ENCODE assay signal across 1 mouse cellular context in genomic region chr4:107210483-107211097, GRCm38 (mm10).
TF ChIP-seq lines count a peak whose summit lies in the region.

No protein-coding gene starts in this region.

TF ChIP-seq in MEL, 35 proteins besides CTCF, POLR2A, EP300 and RAD21 (continued from another document):
- TF ChIP-seq GATA1 (IDR thresholded peaks at IDR 0.05; ENCODE audit: low read depth, low read length) (0 out of 2 replicates have a peak, but pooled peaks have one; percentile 48), POLR2AphosphoS5 (IDR thresholded peaks at IDR 0.05; ENCODE audit: borderline replicate concordance, low read depth, low read length) (no peak), CHD2 (IDR thresholded peaks at IDR 0.05; ENCODE audit: low read length) (no peak), KAT2A (conservative IDR thresholded peaks at IDR 0.05; ENCODE audit: low read depth, low read length) (no peak)
